Mouse (Mus musculus): ENCODE results near the gene Atoh7. TPM values are rescaled to one million over a fixed set of nuclear protein-coding genes. Genes with fewer than 3 reads are reported as not detected.
A peak's percentile ranks its signal among the peaks of the same experiment; 100 is the strongest.
"Not testable (repeated sequence)": the region's sequence is repeated elsewhere in the genome, so short reads cannot be mapped to it uniquely, and the experiment has no call there.

Atoh7 gene
- 1.1 and 2.0 TPM in 2 replicates for polyA plus RNA-seq (2014; fragmentation: Nextera tagmentation; extraction: Ambion mirVana)

DNA sequence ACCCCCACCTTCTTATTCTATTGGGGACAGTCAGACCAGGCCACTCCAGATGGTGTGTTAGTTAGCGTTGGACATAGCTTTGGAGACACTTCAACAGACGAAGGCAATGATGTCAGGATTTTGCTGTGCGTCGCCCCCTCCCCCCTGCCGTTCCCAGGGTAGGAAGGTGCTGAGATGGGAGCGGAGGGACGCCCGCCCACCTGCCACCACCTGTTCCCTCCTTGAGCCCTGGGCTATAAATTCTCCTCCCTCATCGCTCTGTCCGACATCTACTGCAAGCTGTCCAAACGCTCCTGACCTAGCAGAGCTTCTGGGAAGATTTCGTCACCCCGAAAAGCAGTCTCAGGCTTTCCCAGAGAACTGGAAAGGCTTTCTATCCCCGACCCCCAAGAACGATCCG is at the start of gene Atoh7:
Gene Atoh7, plus strand, starts transcription at position 131 of the 400 bp plus-strand sequence.
- H3K27me3 ChIP-seq (ENCODE audit: control insufficient read depth, insufficient read depth, low read length), result peaks cover 7% of the 10 kb centered on the region; the same call in 1 of the 2 replicates
- H3K9ac ChIP-seq (ENCODE audit: low read length), result peak within 1 kb of the TSS; percentile 76
- H3K4me3 ChIP-seq (ENCODE audit: low read depth, low read length), result peak within 1 kb of the TSS; percentile 52
- DNase-seq (ENCODE audit: low spot score, missing footprints), result no peak
- H3K9me3 ChIP-seq (ENCODE audit: control insufficient read depth, low read length), result no peaks in the 10 kb centered on the region
- ATAC-seq (ENCODE audit: low FRiP score), result peak; percentile 57
- WGBS, result 3% methylated on average over 16 of the region's 16 CpGs
- H3K4me2 ChIP-seq, result peak within 1 kb of the TSS; percentile 97
- H3K4me1 ChIP-seq (ENCODE audit: control insufficient read depth, insufficient read depth, low read length), result 0 out of 2 replicates have a peak, but pooled peaks cover 5% of the 10 kb centered on the region
- H3K36me3 ChIP-seq (ENCODE audit: control insufficient read depth, insufficient read depth, low read length), result no peaks in the 10 kb centered on the region
- H3K27ac ChIP-seq (ENCODE audit: low read depth, low read length), result no peak within 1 kb of the TSS

DNA sequence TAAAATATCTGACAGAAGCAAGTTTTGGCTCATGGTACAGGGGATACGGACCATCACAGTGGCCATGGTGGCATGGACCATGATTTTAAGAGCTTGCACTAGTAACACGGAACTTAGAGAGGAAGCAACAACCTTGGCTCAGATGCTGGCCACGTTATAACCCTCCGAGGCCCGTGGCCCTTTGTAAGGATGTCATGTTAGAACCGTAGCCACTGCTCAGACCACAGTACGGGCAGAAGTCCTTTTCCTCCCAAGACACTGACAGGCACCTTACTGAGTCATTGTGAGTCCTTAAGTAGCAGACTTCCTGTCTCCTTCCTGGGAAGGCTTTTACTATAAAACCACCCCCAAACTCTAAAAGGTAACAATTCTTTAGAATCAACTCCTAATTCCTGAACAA is 48.2 kb upstream of the Atoh7 start:
- Histone ChIP-seq H3K4me2 (no peak overlapping the region), H3K4me1 (ENCODE audit: control insufficient read depth, insufficient read depth, low read length) (no peaks in the 10 kb centered on the region), H3K9me3 (ENCODE audit: control insufficient read depth, low read length) (no peaks in the 10 kb centered on the region), H3K36me3 (ENCODE audit: control insufficient read depth, insufficient read depth, low read length) (no peaks in the 10 kb centered on the region), H3K4me3 (ENCODE audit: low read depth, low read length) (no peak overlapping the region), H3K27me3 (ENCODE audit: control insufficient read depth, insufficient read depth, low read length) (no peaks in the 10 kb centered on the region), H3K9ac (ENCODE audit: low read length) (no peak overlapping the region), H3K27ac (ENCODE audit: low read depth, low read length) (no peak overlapping the region)
- no peak for ATAC-seq (ENCODE audit: low FRiP score)
- DNase-seq (ENCODE audit: low spot score, missing footprints), result no peak
- WGBS, result 71% methylated on average over 7 of the region's 7 CpGs

DNA sequence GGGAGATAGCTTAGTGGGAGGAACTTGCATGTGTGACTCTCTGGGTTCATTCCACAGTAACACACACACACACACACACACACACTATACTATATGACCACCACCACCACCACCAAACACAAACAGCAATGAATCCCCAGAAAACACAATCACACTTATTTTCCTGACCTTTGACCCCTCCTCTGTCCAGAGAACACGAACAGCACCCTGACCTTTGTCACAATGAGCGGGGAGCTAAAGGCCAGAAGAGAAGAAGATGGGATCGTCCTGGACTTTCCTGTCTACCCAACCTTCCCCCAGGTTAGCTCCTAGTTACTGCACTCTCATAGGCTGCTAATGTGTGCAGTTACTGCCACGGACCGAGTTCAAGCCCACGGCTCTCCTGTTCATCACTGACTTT is 47.4 kb upstream of the Atoh7 start:
- no peak overlapping the region for H3K4me2 ChIP-seq
- DNase-seq (ENCODE audit: low spot score, missing footprints), result no peak
- H3K27ac ChIP-seq (ENCODE audit: low read depth, low read length), result no peak overlapping the region
- 77% methylated on average over 6 of the region's 6 CpGs for WGBS
- no peaks in the 10 kb centered on the region for H3K36me3 ChIP-seq (ENCODE audit: control insufficient read depth, insufficient read depth, low read length)
- no peaks in the 10 kb centered on the region for H3K9me3 ChIP-seq (ENCODE audit: control insufficient read depth, low read length)
- H3K9ac ChIP-seq (ENCODE audit: low read length), result no peak overlapping the region
- no peaks in the 10 kb centered on the region for H3K4me1 ChIP-seq (ENCODE audit: control insufficient read depth, insufficient read depth, low read length)
- ATAC-seq (ENCODE audit: low FRiP score), result no peak
- H3K27me3 ChIP-seq (ENCODE audit: control insufficient read depth, insufficient read depth, low read length), result no peaks in the 10 kb centered on the region
- no peak overlapping the region for H3K4me3 ChIP-seq (ENCODE audit: low read depth, low read length)

DNA sequence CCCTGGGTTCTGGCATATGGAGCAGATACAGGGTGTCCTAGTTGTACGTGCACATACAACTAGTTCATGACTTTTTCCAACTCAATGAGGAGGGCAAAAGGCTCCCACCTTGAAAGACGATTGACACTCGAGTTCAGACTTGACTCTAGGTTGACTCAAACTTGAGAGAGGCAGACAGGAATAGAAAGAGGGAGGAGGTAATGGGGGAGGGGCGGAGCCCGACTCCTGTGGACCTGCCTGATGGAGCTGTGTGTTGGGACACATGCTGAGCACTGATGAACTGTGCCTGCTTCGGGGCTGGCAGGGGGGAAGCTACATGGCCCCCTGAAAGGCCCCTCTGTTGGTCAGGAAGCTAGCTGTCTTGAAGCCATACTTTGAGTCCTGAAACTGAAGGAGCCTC is 46.4 kb upstream of the Atoh7 start:
- Histone ChIP-seq H3K4me2 (no peak overlapping the region), H3K9me3 (ENCODE audit: control insufficient read depth, low read length) (no peaks in the 10 kb centered on the region), H3K36me3 (ENCODE audit: control insufficient read depth, insufficient read depth, low read length) (no peaks in the 10 kb centered on the region), H3K4me1 (ENCODE audit: control insufficient read depth, insufficient read depth, low read length) (no peaks in the 10 kb centered on the region), H3K9ac (ENCODE audit: low read length) (no peak overlapping the region), H3K27ac (ENCODE audit: low read depth, low read length) (no peak overlapping the region), H3K27me3 (ENCODE audit: control insufficient read depth, insufficient read depth, low read length) (no peaks in the 10 kb centered on the region), H3K4me3 (ENCODE audit: low read depth, low read length) (no peak overlapping the region)
- ATAC-seq (ENCODE audit: low FRiP score), result no peak
- no peak for DNase-seq (ENCODE audit: low spot score, missing footprints)
- WGBS, result 61% methylated on average over 6 of the region's 6 CpGs

DNA sequence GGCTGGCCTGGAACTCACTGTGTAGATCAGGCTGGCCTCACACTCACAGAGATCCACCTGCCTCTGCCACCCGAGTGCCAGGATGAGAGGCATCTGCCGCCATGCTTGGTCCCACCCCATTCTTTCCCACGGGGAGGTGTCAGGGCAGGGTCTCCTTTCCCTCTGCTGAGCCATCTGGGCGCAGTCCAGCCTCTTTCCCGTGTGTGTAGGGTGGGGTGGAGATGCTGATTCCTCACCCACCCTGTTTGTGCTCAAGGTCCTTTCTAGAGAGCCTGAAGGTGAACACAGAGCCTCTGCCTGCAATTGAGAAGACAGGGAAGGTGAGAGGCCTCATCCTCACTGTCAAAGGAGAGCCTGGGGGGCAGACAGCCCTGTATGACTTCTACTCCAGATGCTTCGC is 45.4 kb upstream of the Atoh7 start:
- not testable (repeated sequence) for ATAC-seq (ENCODE audit: low FRiP score); DNase-seq (ENCODE audit: low spot score, missing footprints); H3K27ac ChIP-seq (ENCODE audit: low read depth, low read length); H3K4me3 ChIP-seq (ENCODE audit: low read depth, low read length); H3K9me3 ChIP-seq (ENCODE audit: control insufficient read depth, low read length); H3K27me3 ChIP-seq (ENCODE audit: control insufficient read depth, insufficient read depth, low read length); H3K9ac ChIP-seq (ENCODE audit: low read length); H3K36me3 ChIP-seq (ENCODE audit: control insufficient read depth, insufficient read depth, low read length); H3K4me1 ChIP-seq (ENCODE audit: control insufficient read depth, insufficient read depth, low read length); H3K4me2 ChIP-seq
- WGBS, result 88% methylated on average over 6 of the region's 6 CpGs

DNA sequence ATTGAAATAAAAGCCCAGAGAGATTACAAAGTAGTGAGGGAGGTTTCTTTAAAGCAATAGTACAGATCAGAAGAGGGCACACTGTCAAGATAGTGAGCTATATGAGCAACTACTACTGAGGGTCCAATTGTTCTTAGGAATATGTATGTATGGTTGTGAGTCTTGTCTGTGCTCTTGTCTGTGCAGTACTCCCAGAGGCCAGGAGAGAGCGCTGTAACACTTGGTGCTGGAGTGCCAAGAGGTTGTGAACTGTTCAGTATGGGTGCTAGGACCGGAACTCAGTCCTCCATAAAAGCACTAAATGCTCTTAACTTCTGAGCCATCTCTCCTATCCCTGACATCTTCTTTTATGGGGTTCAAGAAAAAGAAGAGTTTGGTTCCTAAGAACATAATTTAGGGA is 44.9 kb upstream of the Atoh7 start:
- Histone ChIP-seq H3K9ac (ENCODE audit: low read length) (no peak overlapping the region), H3K4me2 (no peak overlapping the region), H3K4me1 (ENCODE audit: control insufficient read depth, insufficient read depth, low read length) (no peaks in the 10 kb centered on the region), H3K27ac (ENCODE audit: low read depth, low read length) (no peak overlapping the region), H3K36me3 (ENCODE audit: control insufficient read depth, insufficient read depth, low read length) (no peaks in the 10 kb centered on the region), H3K27me3 (ENCODE audit: control insufficient read depth, insufficient read depth, low read length) (no peaks in the 10 kb centered on the region), H3K9me3 (ENCODE audit: control insufficient read depth, low read length) (no peaks in the 10 kb centered on the region), H3K4me3 (ENCODE audit: low read depth, low read length) (no peak overlapping the region)
- ATAC-seq (ENCODE audit: low FRiP score) (no peak), DNase-seq (ENCODE audit: low spot score, missing footprints) (peak; percentile 8)
- 69% methylated on average over 2 of the region's 2 CpGs for WGBS

DNA sequence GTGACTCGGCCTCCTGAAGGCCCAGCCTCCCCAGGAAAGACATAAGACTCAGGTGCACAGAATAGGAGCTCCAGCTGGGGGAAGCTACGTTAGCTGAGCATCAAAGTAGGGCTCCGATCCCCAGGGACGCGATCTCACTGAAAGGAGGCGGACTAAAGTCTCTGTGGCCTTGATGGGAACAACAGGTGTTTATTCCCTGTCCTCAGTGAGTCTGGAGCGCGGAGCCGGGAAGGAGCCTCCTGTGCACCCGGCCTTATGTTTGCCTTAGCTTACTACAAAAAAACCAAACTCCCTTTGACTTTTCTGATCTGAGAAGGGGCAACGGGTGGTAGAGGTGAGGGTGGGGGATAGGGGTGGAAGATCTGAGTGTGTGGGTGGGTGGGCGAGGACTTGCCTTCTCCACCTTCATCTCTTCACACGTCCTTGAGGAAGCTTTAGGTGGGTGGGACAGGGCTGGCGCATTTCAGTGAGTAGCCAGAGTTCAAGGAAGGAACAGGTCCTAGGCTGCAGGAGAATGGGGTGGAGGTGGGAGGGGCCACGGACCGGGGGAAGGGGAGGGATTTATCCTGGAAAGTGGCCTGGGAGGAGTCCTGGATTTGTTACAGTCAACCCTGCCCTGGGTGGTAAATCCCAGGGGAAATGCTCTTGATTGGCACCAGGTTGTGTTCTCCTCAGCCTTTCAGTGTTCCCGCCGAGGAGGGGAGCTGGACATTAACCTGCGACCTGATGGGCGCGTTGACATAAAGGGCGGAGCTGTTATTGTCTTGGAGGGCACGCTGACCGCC is 42.3 kb upstream of the Atoh7 start:
- ATAC-seq (ENCODE audit: low FRiP score), result no peak
- 45% methylated on average over 24 of the region's 24 CpGs for WGBS

DNA sequence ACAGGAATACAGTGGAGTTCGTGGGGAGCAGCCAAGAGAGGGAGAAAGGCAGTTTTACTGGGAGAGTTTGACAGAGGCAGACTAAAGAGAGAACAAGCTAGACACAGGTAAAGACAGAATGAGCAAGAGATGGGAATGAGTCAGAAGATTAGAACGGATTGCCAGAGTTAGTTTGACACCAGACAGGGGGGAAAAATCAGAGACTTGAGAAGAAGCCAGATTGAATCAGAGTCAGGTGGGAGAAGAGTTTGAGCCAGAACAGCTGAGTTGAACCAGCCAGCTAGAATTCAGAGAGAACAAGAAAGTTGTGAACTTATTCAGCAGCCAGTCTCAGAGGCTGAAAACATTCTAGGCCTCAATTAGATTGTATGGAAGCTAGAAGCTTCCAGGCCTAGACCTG is 39.6 kb upstream of the Atoh7 start, which contains the start of gene Pbld1:
Gene Pbld1, plus strand, starts transcription at position 301 of the 400 bp plus-strand sequence.
- no peaks in the 10 kb centered on the region for H3K4me1 ChIP-seq (ENCODE audit: control insufficient read depth, insufficient read depth, low read length)
- 76% methylated on average over 2 of the region's 2 CpGs for WGBS
- no peak for DNase-seq (ENCODE audit: low spot score, missing footprints)
- no peak for ATAC-seq (ENCODE audit: low FRiP score)
- H3K4me2 ChIP-seq, result no peak within 1 kb of the TSS
- H3K4me3 ChIP-seq (ENCODE audit: low read depth, low read length), result no peak within 1 kb of the TSS
- H3K36me3 ChIP-seq (ENCODE audit: control insufficient read depth, insufficient read depth, low read length), result no peaks in the 10 kb centered on the region
- no peak within 1 kb of the TSS for H3K9ac ChIP-seq (ENCODE audit: low read length)
- no peaks in the 10 kb centered on the region for H3K27me3 ChIP-seq (ENCODE audit: control insufficient read depth, insufficient read depth, low read length)
- H3K9me3 ChIP-seq (ENCODE audit: control insufficient read depth, low read length), result no peaks in the 10 kb centered on the region
- H3K27ac ChIP-seq (ENCODE audit: low read depth, low read length), result no peak within 1 kb of the TSS

More for the DNA sequence above, 42.3 kb upstream of the Atoh7 start:
- H3K4me2 ChIP-seq, result no peak overlapping the region
- no peak overlapping the region for H3K27ac ChIP-seq (ENCODE audit: low read depth, low read length)
- H3K27me3 ChIP-seq (ENCODE audit: control insufficient read depth, insufficient read depth, low read length), result no peaks in the 10 kb centered on the region
- H3K36me3 ChIP-seq (ENCODE audit: control insufficient read depth, insufficient read depth, low read length), result no peaks in the 10 kb centered on the region
- H3K4me1 ChIP-seq (ENCODE audit: control insufficient read depth, insufficient read depth, low read length), result no peaks in the 10 kb centered on the region
- H3K9ac ChIP-seq (ENCODE audit: low read length), result no peak overlapping the region
- no peak for DNase-seq (ENCODE audit: low spot score, missing footprints)
- no peak overlapping the region for H3K4me3 ChIP-seq (ENCODE audit: low read depth, low read length)
- no peaks in the 10 kb centered on the region for H3K9me3 ChIP-seq (ENCODE audit: control insufficient read depth, low read length)

DNA sequence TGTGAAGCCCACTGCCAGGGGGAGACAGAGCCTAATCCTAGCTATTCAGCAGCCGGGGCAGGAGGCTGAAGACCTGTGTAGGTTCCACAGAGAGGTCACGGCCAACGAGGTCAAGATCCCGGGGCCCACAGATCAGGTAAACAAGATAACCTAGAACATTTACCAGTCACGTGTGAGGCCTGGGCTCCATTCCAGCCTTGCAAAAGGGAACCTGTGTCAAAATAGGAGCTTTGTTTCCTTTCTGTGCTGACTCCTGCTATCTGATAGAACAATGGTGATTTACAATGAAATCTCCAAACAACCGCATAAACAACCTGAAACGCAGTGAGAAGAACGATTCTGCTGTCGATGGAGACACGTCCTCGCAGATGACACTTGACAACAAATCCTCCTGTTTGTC is 39.0 kb upstream of the Atoh7 start:
- Histone ChIP-seq H3K4me3 (ENCODE audit: low read depth, low read length) (no peak overlapping the region), H3K4me2 (no peak overlapping the region), H3K9me3 (ENCODE audit: control insufficient read depth, low read length) (no peaks in the 10 kb centered on the region), H3K36me3 (ENCODE audit: control insufficient read depth, insufficient read depth, low read length) (no peaks in the 10 kb centered on the region), H3K9ac (ENCODE audit: low read length) (no peak overlapping the region), H3K4me1 (ENCODE audit: control insufficient read depth, insufficient read depth, low read length) (no peaks in the 10 kb centered on the region), H3K27me3 (ENCODE audit: control insufficient read depth, insufficient read depth, low read length) (no peaks in the 10 kb centered on the region), H3K27ac (ENCODE audit: low read depth, low read length) (no peak overlapping the region)
- no peak for ATAC-seq (ENCODE audit: low FRiP score)
- WGBS, result 81% methylated on average over 11 of the region's 11 CpGs
- DNase-seq (ENCODE audit: low spot score, missing footprints), result no peak
